Mouse (Mus musculus): ENCODE measurements around the gene Ccdc181. TPM values are rescaled to one million over a fixed set of nuclear protein-coding genes. Genes with fewer than 3 reads are reported as not detected.
"Not testable (repeated sequence)": the region's sequence is repeated elsewhere in the genome, so short reads cannot be mapped to it uniquely, and the experiment has no call there.

The Ccdc181 gene
- 11.0 and 11.4 TPM in 2 replicates for polyA plus RNA-seq (2015; fragmentation: Nextera tagmentation; extraction: Ambion mirVana)

DNA sequence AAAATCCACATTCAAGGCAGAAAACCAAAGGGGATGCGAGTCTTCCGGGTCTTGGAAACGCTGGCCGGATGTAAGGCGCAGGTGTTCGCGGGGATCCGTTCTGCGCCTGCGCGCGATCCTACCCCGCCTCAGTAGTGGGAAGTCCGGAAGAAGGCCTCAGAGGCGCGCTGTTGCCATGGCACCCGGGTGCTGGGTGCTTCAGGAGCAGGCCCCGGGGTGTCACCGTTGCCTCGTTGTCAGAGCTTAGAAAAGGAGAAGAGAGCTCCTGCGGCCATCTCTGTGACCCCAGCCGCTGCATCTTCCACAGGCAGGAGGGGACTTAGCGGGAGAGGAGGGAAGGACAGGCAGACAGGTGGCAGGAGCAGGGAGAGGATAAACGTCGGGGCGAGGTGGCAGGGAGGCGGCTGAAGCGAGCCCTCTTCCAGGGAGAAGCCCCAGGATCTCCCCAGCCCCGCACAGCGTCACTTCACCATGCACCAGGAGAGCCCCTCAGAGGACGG, at the start of gene Ccdc181:
Ccdc181 (plus strand) TSS at position 131 of the 500 bp plus-strand sequence.
- no peaks in the 10 kb centered on the region for H3K9me3 ChIP-seq (replicated peaks)
- peak; percentile 99 for ATAC-seq (replicated peaks; ENCODE audit: low FRiP score)
- no peaks in the 10 kb centered on the region for H3K36me3 ChIP-seq
- H3K27me3 ChIP-seq, result no peaks in the 10 kb centered on the region
- H3K4me3 ChIP-seq (replicated peaks), result peak within 1 kb of the TSS; percentile 63
- H3K4me1 ChIP-seq, result peaks cover 5% of the 10 kb centered on the region; the same call in 1 of the 2 replicates
- 0 out of 2 replicates have a peak within 1 kb of the TSS, but pooled peaks have one; percentile 57 for H3K27ac ChIP-seq
- under 1% methylated on average over 31 of the region's 31 CpGs for WGBS
- peak within 1 kb of the TSS; percentile 85 for H3K4me2 ChIP-seq
- H3K9ac ChIP-seq, result peak within 1 kb of the TSS; percentile 48

GRCm38 (mm10) chr1:164231937-164232570, 43.3 kb upstream of the Ccdc181 start:
- not testable (repeated sequence) for H3K27ac ChIP-seq, H3K36me3 ChIP-seq

DNA sequence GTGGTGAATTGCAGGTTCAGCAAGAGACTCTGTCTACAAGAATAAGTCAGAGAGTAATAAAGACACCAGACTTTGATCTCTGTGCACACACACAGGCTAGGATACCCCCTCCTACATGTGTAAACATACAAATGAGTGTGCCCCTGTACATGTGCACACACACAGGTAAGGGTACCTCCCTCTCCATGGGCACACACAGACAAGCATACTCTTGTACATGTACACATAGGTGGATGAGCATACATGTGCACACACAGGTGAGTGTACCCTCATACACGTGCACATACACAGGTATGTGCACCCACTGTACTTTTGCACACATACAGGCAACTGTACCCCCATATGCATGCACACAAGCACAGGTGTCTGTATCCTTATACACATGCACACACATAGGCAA, 41.9 kb upstream of the Ccdc181 start:
- H3K4me3 ChIP-seq (replicated peaks), result no peak overlapping the region
- no peaks in the 10 kb centered on the region for H3K9me3 ChIP-seq (replicated peaks)
- H3K27me3 ChIP-seq, result no peaks in the 10 kb centered on the region
- H3K27ac ChIP-seq, result no peak overlapping the region
- no peak overlapping the region for H3K4me2 ChIP-seq
- ATAC-seq (replicated peaks; ENCODE audit: low FRiP score), result no peak
- H3K4me1 ChIP-seq, result no peaks in the 10 kb centered on the region
- no peaks in the 10 kb centered on the region for H3K36me3 ChIP-seq
- WGBS, result 84% methylated on average over 1 of the region's 1 CpGs
- H3K9ac ChIP-seq, result no peak overlapping the region

More at GRCm38 (mm10) chr1:164231937-164232570, 43.3 kb upstream of the Ccdc181 start:
- H3K27me3 ChIP-seq; H3K4me1 ChIP-seq; H3K4me2 ChIP-seq; H3K4me3 ChIP-seq (replicated peaks); ATAC-seq (replicated peaks; ENCODE audit: low FRiP score); H3K9me3 ChIP-seq (replicated peaks); H3K9ac ChIP-seq: not testable (repeated sequence)
- 84% methylated on average over 2 of the region's 4 CpGs for WGBS

DNA sequence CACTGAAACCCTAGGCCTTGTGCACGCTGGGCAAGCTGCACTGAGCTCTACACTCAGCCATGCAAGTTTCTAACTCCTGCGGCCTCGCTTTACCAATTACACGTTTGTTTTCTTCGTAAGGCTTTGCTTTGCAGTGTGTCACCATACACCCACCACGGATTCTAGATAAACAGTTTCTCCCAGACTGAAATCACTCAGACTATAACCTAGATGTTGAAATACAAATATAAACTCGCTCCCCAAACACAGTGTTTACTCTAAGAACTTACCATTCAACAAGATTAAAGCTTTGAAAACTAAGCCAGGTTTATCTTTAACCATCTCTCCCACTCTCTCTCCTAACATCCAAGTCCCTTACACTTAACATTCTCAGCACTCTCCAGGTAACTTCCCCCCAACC, 40.3 kb upstream of the Ccdc181 start:
- no peak overlapping the region for H3K4me2 ChIP-seq
- H3K4me1 ChIP-seq, result no peaks in the 10 kb centered on the region
- no peak overlapping the region for H3K9ac ChIP-seq
- no peak overlapping the region for H3K4me3 ChIP-seq (replicated peaks)
- no peaks in the 10 kb centered on the region for H3K27me3 ChIP-seq
- 55% methylated on average over 7 of the region's 7 CpGs for WGBS
- 0 out of 2 replicates have a peak, but pooled peaks have one; percentile 43 for ATAC-seq (replicated peaks; ENCODE audit: low FRiP score)
- H3K9me3 ChIP-seq (replicated peaks), result no peaks in the 10 kb centered on the region
- no peaks in the 10 kb centered on the region for H3K36me3 ChIP-seq
- no peak overlapping the region for H3K27ac ChIP-seq

DNA sequence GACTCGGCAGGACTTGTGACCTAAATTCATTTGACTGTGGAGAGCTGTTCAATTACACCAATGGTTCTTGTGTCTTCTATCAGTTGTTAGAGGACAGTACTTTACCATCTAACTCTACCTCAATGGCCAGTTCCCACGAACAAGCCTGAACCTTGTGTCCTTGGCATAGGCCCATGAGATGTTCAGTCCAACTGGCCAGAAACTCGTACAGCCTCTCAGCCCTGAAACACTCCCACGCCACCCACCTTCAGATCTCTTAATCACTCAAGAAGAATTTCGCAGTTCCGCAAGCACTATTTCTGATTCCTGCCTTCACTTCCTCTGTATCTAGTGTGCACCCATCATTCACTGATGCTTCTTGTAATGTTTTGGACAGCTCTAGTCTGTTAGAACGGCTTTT, 39.3 kb upstream of the Ccdc181 start:
- Histone ChIP-seq H3K9ac (no peak overlapping the region), H3K27ac (no peak overlapping the region), H3K4me1 (no peaks in the 10 kb centered on the region), H3K36me3 (no peaks in the 10 kb centered on the region), H3K27me3 (no peaks in the 10 kb centered on the region), H3K4me2 (no peak overlapping the region), H3K9me3 (replicated peaks) (no peaks in the 10 kb centered on the region), H3K4me3 (replicated peaks) (no peak overlapping the region)
- no peak for ATAC-seq (replicated peaks; ENCODE audit: low FRiP score)
- 51% methylated on average over 7 of the region's 7 CpGs for WGBS

DNA sequence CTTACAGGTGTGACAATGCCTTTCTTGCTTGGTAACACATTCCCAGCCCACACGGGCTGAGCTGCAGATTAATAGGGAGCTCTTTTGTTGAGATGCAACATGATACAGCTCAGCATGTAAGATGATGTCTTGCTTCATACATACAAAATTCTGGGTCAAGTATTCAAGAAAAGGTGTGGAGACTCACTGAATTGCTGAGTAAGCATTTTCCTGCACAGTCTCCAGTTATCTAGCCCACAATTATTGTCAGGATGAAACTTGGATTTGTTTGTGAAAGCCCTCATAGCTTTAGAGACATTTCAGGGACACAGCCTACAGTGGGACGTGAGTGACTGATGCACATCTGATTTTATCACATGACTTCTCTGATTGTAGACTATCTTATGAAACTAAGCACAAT, 33.9 kb upstream of the Ccdc181 start:
- Histone ChIP-seq H3K9ac (no peak overlapping the region), H3K36me3 (no peaks in the 10 kb centered on the region), H3K27ac (no peak overlapping the region), H3K27me3 (no peaks in the 10 kb centered on the region), H3K9me3 (replicated peaks) (no peaks in the 10 kb centered on the region), H3K4me1 (no peaks in the 10 kb centered on the region), H3K4me2 (no peak overlapping the region), H3K4me3 (replicated peaks) (no peak overlapping the region)
- ATAC-seq (replicated peaks; ENCODE audit: low FRiP score), result no peak
- WGBS, result 73% methylated on average over 2 of the region's 2 CpGs

DNA sequence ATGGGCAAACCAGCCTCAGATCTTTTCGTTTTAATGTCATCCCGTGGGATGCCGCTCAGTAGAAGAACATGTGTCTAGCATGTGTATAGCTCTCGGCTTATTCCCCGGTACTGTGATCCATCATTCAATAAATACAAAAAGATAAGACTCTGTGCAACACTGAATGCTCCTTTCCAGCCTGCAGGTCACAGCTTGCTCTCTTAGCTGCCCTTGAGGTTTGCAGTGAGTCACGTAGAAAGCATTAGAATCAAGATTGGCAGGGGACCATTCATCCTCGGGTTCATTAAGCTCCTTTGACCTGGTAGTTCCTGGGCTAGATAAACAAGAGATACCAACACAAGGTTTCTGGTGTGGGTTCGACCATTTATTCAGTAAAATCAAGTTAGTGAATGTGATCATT, 32.6 kb upstream of the Ccdc181 start:
- no peaks in the 10 kb centered on the region for H3K27me3 ChIP-seq
- WGBS, result 71% methylated on average over 8 of the region's 8 CpGs
- ATAC-seq (replicated peaks; ENCODE audit: low FRiP score), result no peak

DNA sequence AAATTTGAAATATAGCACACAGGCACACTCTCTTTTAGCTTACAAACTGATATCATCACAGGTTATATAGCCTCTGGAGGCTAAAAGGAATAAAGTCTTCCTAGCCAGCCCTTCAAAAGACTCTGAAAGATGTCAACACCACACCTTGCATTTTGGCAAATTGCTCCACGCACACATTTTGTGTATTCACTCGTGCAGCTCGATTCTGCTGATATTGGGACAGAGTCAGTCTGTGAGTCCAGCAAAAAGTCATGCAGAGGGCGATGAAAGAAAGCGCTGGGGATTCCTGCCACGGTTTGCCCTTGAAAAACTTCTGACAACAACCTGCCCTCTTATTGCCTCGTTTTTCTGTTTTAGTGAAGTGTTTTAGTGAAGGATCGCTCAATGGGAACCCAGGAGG, 27.9 kb upstream of the Ccdc181 start:
- H3K4me1 ChIP-seq, result peaks cover 24% of the 10 kb centered on the region
- 44% methylated on average over 8 of the region's 8 CpGs for WGBS
- H3K9ac ChIP-seq, result peak overlapping the region; percentile 61; the same call in 1 of the 2 replicates
- H3K4me2 ChIP-seq, result peak overlapping the region; percentile 66
- peak overlapping the region; percentile 62; the same call in 1 of the 2 replicates for H3K4me3 ChIP-seq (replicated peaks)
- no peaks in the 10 kb centered on the region for H3K27me3 ChIP-seq
- no peak overlapping the region for H3K27ac ChIP-seq
- ATAC-seq (replicated peaks; ENCODE audit: low FRiP score), result no peak
- H3K36me3 ChIP-seq, result no peaks in the 10 kb centered on the region
- H3K9me3 ChIP-seq (replicated peaks), result no peaks in the 10 kb centered on the region

More for the DNA sequence above, 32.6 kb upstream of the Ccdc181 start:
- no peaks in the 10 kb centered on the region for H3K9me3 ChIP-seq (replicated peaks)
- no peak overlapping the region for H3K9ac ChIP-seq
- no peak overlapping the region for H3K4me2 ChIP-seq
- H3K36me3 ChIP-seq, result no peaks in the 10 kb centered on the region
- H3K4me3 ChIP-seq (replicated peaks), result no peak overlapping the region
- no peak overlapping the region for H3K27ac ChIP-seq
- peaks cover 5% of the 10 kb centered on the region for H3K4me1 ChIP-seq

DNA sequence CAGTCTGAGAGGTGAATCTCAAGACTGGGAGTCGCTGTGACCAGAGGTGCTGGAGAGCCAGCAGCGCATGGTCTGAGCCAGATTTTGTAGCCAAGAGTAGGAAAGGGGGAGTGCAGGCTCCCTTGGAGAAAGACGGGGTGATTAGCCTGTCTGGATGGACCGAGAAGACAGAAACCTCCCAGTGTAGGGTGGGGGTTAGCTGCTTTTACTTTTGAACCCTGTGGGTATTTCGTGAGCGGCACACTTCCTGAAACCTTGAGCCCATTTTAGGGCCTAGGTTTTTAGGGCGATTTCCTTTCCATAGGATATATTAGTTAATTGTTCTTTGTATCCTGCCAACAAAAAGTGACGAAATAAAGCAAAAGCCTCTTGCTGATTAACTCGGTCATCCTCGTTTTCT, 27.4 kb upstream of the Ccdc181 start:
- Histone ChIP-seq H3K36me3 (no peaks in the 10 kb centered on the region), H3K4me2 (peak overlapping the region; percentile 66), H3K4me3 (replicated peaks) (peak overlapping the region; percentile 62), H3K4me1 (peaks cover 24% of the 10 kb centered on the region), H3K9me3 (replicated peaks) (no peaks in the 10 kb centered on the region), H3K27ac (peak overlapping the region; percentile 81), H3K9ac (peak overlapping the region; percentile 61), H3K27me3 (no peaks in the 10 kb centered on the region)
- no peak for ATAC-seq (replicated peaks; ENCODE audit: low FRiP score)
- WGBS, result 8% methylated on average over 10 of the region's 10 CpGs

GRCm38 (mm10) chr1:164248465-164249331, 26.7 kb upstream of the Ccdc181 start, which contains the start of gene Slc19a2:
Slc19a2 (plus strand) TSS chr1:164249046.
- WGBS, result under 1% methylated on average over 70 of the region's 79 CpGs
- Histone ChIP-seq H3K27me3 (no peaks in the 10 kb centered on the region), H3K27ac (peak within 1 kb of the TSS; percentile 81), H3K9ac (peak within 1 kb of the TSS; percentile 61), H3K36me3 (no peaks in the 10 kb centered on the region), H3K4me2 (peak within 1 kb of the TSS; percentile 78), H3K4me3 (replicated peaks) (peak within 1 kb of the TSS; percentile 62), H3K9me3 (replicated peaks) (no peaks in the 10 kb centered on the region), H3K4me1 (peaks cover 24% of the 10 kb centered on the region)
- peak; percentile 97 for ATAC-seq (replicated peaks; ENCODE audit: low FRiP score)

GRCm38 (mm10) chr1:164249332-164249711, 26.1 kb upstream of the Ccdc181 start:
- H3K36me3 ChIP-seq, result no peaks in the 10 kb centered on the region
- no peak; the same call in 1 of the 2 replicates for ATAC-seq (replicated peaks; ENCODE audit: low FRiP score)
- peak overlapping the region; percentile 65 for H3K27ac ChIP-seq
- peak overlapping the region; percentile 45 for H3K9ac ChIP-seq
- H3K4me1 ChIP-seq, result peaks cover 24% of the 10 kb centered on the region
- H3K9me3 ChIP-seq (replicated peaks), result no peaks in the 10 kb centered on the region
- peak overlapping the region; percentile 78 for H3K4me2 ChIP-seq
- WGBS, result under 1% methylated on average over 33 of the region's 33 CpGs
- peak overlapping the region; percentile 62 for H3K4me3 ChIP-seq (replicated peaks)
- no peaks in the 10 kb centered on the region for H3K27me3 ChIP-seq

Data from kidney, embryonic 15.5 days (tissue).